Mouse (Mus musculus) MEL (cell line): ENCODE measurements around the gene Ust. TPM values are rescaled to one million over a fixed set of nuclear protein-coding genes. Genes with fewer than 3 reads are reported as not detected.
A peak's percentile ranks its signal among the peaks of the same experiment; 100 is the strongest.

Experiments used
- DNase-seq: peaks from one replicate; pipeline ENCODE4 v3.0.0; 2011; ENCODE audit warnings: low read depth, low spot score
- H3K27ac ChIP-seq: 2 replicates; pipeline ENCODE4 v1.5.1; 2012; ENCODE audit warnings: low read depth, mild to moderate bottlenecking, control low read depth, low read length, moderate library complexity; ENCODE audit not compliant: control insufficient read depth
- H3K27me3 ChIP-seq, 2 experiments: fragments of 150-350 bp in 1 of 2; sonication (generic) in 1 of 2; 2 replicates each; pipeline ENCODE4 v1.6.1; 2012; ENCODE audit warnings: low read length in 2 of 2, mild to moderate bottlenecking in 2 of 2, improper control_type of control experiment in 1 of 2, moderate library complexity in 1 of 2; ENCODE audit not compliant: insufficient read depth in 2 of 2, control insufficient read depth in 1 of 2
- H3K36me3 ChIP-seq, 2 experiments: 2 replicates each; pipeline ENCODE4 v1.6.1; 2012 to 2014; ENCODE audit warnings: low read length in 2 of 2, improper control_type of control experiment in 1 of 2, inconsistent platforms in 1 of 2, mild to moderate bottlenecking in 1 of 2; ENCODE audit not compliant: insufficient read depth in 2 of 2, control insufficient read depth in 1 of 2
- H3K4me1 ChIP-seq, 2 experiments: fragments of 150-350 bp in 1 of 2; sonication (generic) in 1 of 2; 2 replicates each; pipeline ENCODE4 v1.6.1; 2012; ENCODE audit warnings: low read length in 2 of 2, improper control_type of control experiment in 1 of 2, mild to moderate bottlenecking in 1 of 2; ENCODE audit not compliant: insufficient read depth in 2 of 2, control insufficient read depth in 1 of 2
- H3K4me3 ChIP-seq, 2 experiments: fragments of 150-350 bp in 1 of 2; sonication (generic) in 1 of 2; 2 replicates each; pipeline ENCODE4 v1.5.1; 2012; ENCODE audit warnings: low read depth in 2 of 2, low read length in 2 of 2, mild to moderate bottlenecking in 2 of 2, moderate library complexity in 2 of 2, control low read depth in 1 of 2, improper control_type of control experiment in 1 of 2; ENCODE audit not compliant: control insufficient read depth in 1 of 2, insufficient read depth in 1 of 2
- H3K79me2 ChIP-seq: 2 replicates; pipeline ENCODE4 v1.6.1; 2012; ENCODE audit warnings: mild to moderate bottlenecking, low read length, moderate library complexity; ENCODE audit not compliant: control insufficient read depth, poor library complexity, insufficient read depth
- H3K9ac ChIP-seq: 2 replicates; pipeline ENCODE4 v1.6.1; 2012; ENCODE audit warnings: low read depth, mild to moderate bottlenecking, control low read depth, low read length, moderate library complexity; ENCODE audit not compliant: control insufficient read depth, poor library complexity, severe bottlenecking
- H3K9me3 ChIP-seq: fragments of 150-350 bp; sonication (generic); replicated peaks from 2 replicates; pipeline ENCODE4 v1.6.1; 2012; ENCODE audit warnings: mild to moderate bottlenecking, low read length, improper control_type of control experiment, moderate library complexity; ENCODE audit not compliant: insufficient read depth
- BHLHE40 ChIP-seq: IDR thresholded peaks from 2 replicates; pipeline ENCODE4 v1.6.1; 2012; ENCODE audit warnings: low read depth, mild to moderate bottlenecking, inconsistent platforms, low read length, improper control_type of control experiment, borderline replicate concordance
- CHD1 ChIP-seq: IDR thresholded peaks from 2 replicates; pipeline ENCODE4 v1.6.1; 2012; ENCODE audit warnings: low read depth, mild to moderate bottlenecking, inconsistent platforms, low read length, improper control_type of control experiment
- CTCF ChIP-seq, 3 experiments: IDR thresholded peaks in 2 of 3; conservative IDR thresholded peaks in 1 of 3; 2 replicates each; pipeline ENCODE4 v1.5.1; 2011 to 2012; ENCODE audit warnings: low read length in 3 of 3, low read depth in 2 of 3, mild to moderate bottlenecking in 2 of 3, improper control_type of control experiment in 1 of 3, inconsistent platforms in 1 of 3, mixed read lengths in 1 of 3, moderate library complexity in 1 of 3; ENCODE audit not compliant: control insufficient read depth in 1 of 3, insufficient read depth in 1 of 3, poor library complexity in 1 of 3, severe bottlenecking in 1 of 3
- E2F4 ChIP-seq: IDR thresholded peaks from 2 replicates; pipeline ENCODE4 v1.6.1; 2011; ENCODE audit warnings: low read depth, low read length, improper control_type of control experiment, borderline replicate concordance
- ELF1 ChIP-seq: IDR thresholded peaks from 2 replicates; pipeline ENCODE4 v1.6.1; 2014; ENCODE audit warnings: low read depth, mild to moderate bottlenecking, inconsistent platforms, low read length, improper control_type of control experiment, moderate library complexity
- ETS1 ChIP-seq: IDR thresholded peaks from 2 replicates; pipeline ENCODE4 v1.6.1; 2012; ENCODE audit warnings: low read depth, mild to moderate bottlenecking, inconsistent platforms, low read length, improper control_type of control experiment, moderate library complexity
- GATA1 ChIP-seq: IDR thresholded peaks from 2 replicates; pipeline ENCODE4 v1.6.1; 2011; ENCODE audit warnings: low read depth, low read length, improper control_type of control experiment
- JUND ChIP-seq: IDR thresholded peaks from 2 replicates; pipeline ENCODE4 v1.6.1; 2011; ENCODE audit warnings: low read depth, mild to moderate bottlenecking, improper control_type of control experiment, low read length
- MAX ChIP-seq: IDR thresholded peaks from 2 replicates; pipeline ENCODE4 v1.6.1; 2011; ENCODE audit warnings: low read length, improper control_type of control experiment
- MAZ ChIP-seq: IDR thresholded peaks from 2 replicates; pipeline ENCODE4 v1.6.1; 2012; ENCODE audit warnings: low read depth, mild to moderate bottlenecking, inconsistent platforms, low read length, improper control_type of control experiment
- MXI1 ChIP-seq: IDR thresholded peaks from 2 replicates; pipeline ENCODE4 v1.6.1; 2011; ENCODE audit warnings: mild to moderate bottlenecking, low read depth, low read length, improper control_type of control experiment
- MYC ChIP-seq: IDR thresholded peaks from 2 replicates; pipeline ENCODE4 v1.6.1; 2011; ENCODE audit warnings: low read depth, mild to moderate bottlenecking, low read length, improper control_type of control experiment, moderate library complexity
- NELFE ChIP-seq: IDR thresholded peaks from 2 replicates; pipeline ENCODE4 v1.6.1; 2011; ENCODE audit warnings: low read depth, low read length, improper control_type of control experiment
- POLR2AphosphoS2 ChIP-seq: IDR thresholded peaks from 2 replicates; pipeline ENCODE4 v1.6.1; 2011; ENCODE audit warnings: low read length, improper control_type of control experiment
- RAD21 ChIP-seq: IDR thresholded peaks from 2 replicates; pipeline ENCODE4 v1.6.1; 2011; ENCODE audit warnings: mild to moderate bottlenecking, low read depth, low read length, improper control_type of control experiment
- SMC3 ChIP-seq: IDR thresholded peaks from 2 replicates; pipeline ENCODE4 v1.6.1; 2011; ENCODE audit warnings: low read depth, low read length, improper control_type of control experiment
- TBP ChIP-seq: IDR thresholded peaks from 2 replicates; pipeline ENCODE4 v1.8.0; 2011; ENCODE audit warnings: low read depth, low read length, improper control_type of control experiment
- TCF12 ChIP-seq: IDR thresholded peaks from 2 replicates; pipeline ENCODE4 v1.6.1; 2014; ENCODE audit warnings: low read depth, mild to moderate bottlenecking, inconsistent platforms, low read length, improper control_type of control experiment, moderate library complexity
- USF1 ChIP-seq: IDR thresholded peaks from 2 replicates; pipeline ENCODE4 v1.6.1; 2014; ENCODE audit warnings: low read depth, mild to moderate bottlenecking, inconsistent platforms, low read length, improper control_type of control experiment, moderate library complexity
- ZKSCAN1 ChIP-seq: IDR thresholded peaks from 2 replicates; pipeline ENCODE4 v1.6.1; 2012; ENCODE audit warnings: low read depth, mild to moderate bottlenecking, inconsistent platforms, low read length, improper control_type of control experiment, moderate library complexity
- ZMIZ1 ChIP-seq: IDR thresholded peaks from 2 replicates; pipeline ENCODE4 v1.6.1; 2012; ENCODE audit warnings: low read depth, mild to moderate bottlenecking, inconsistent platforms, low read length, improper control_type of control experiment, moderate library complexity
- ZNF384 ChIP-seq: IDR thresholded peaks from 2 replicates; pipeline ENCODE4 v1.6.1; 2012; ENCODE audit warnings: low read depth, mild to moderate bottlenecking, inconsistent platforms, low read length, improper control_type of control experiment
- polyA plus RNA-seq, 2 experiments: library from polyadenylated mRNA; stranded (reverse) in 1 of 2; unstranded in 1 of 2; fragments of >175 nt in 1 of 2; fragments of >200 nt in 1 of 2; gene quantifications; 2 replicates each; pipeline versions ENCODE4 v1.2.1 to v1.2.4; 2012; ENCODE audit warnings: low replicate concordance in 2 of 2, low read depth in 1 of 2; ENCODE audit not compliant: insufficient read length in 2 of 2, insufficient read depth in 1 of 2, missing spikeins in 1 of 2
- total RNA-seq: library from RNA; depleted of rRNA; stranded (reverse); fragments of 300-350 nt; gene quantifications from 2 replicates; pipeline ENCODE4 v1.2.3, GENCODE M21; 2012

Gene Ust
- total and polyA plus RNA-seq, 3 experiments, result not detected

- Histone ChIP-seq H3K79me2 (no peaks in the 10 kb centered on the region), H3K4me3 (no peak overlapping the region), H3K36me3 (no peaks in the 10 kb centered on the region), H3K27me3 (no peaks in the 10 kb centered on the region), H3K9ac (no peak overlapping the region), H3K27ac (no peak overlapping the region), H3K4me1 (no peaks in the 10 kb centered on the region), H3K9me3 (no peaks in the 10 kb centered on the region)
- TF ChIP-seq RAD21 (peak; percentile 26), CTCF (IDR thresholded peaks at IDR 0.05 in 2 of 3, conservative IDR thresholded peaks at IDR 0.05 in 1 of 3; ENCODE audit: control insufficient read depth in 1 of 3, insufficient read depth in 1 of 3, low read depth in 2 of 3, low read length in 3 of 3, poor library complexity in 1 of 3, severe bottlenecking in 1 of 3) (peak; percentile 54 to 69 (median 69)), SMC3 (peak; percentile 61), MXI1 (no peak)
- DNase-seq, result peak; percentile 32
Observed at GRCm38 (mm10) chr10:8323304-8323765, 195.3 kb downstream of the Ust start.

DNA sequence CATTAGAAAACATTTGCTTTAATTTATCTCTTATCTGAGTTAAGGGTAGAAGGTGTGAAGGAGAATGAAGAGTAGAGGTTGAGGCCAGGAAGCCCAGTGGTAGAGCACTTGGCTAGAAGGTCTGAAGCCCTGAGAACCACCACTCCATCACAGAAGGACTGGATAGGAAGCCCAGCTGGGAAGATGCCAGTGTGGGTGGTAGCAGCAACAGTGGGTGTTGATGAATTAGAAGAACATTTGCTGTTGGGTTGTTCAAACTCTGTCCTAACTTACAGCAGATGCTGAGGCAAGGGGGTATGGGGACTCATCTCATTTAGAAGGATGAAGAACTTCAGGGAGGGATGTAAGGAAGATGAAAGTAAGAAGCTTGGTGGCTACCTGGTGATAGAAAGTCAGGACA is 197.9 kb downstream of the Ust start:
- Histone ChIP-seq H3K9ac (no peak overlapping the region), H3K27ac (no peak overlapping the region), H3K27me3 (no peaks in the 10 kb centered on the region), H3K79me2 (no peaks in the 10 kb centered on the region), H3K4me1 (no peaks in the 10 kb centered on the region), H3K4me3 (no peak overlapping the region), H3K9me3 (no peaks in the 10 kb centered on the region), H3K36me3 (no peaks in the 10 kb centered on the region)
- TF ChIP-seq USF1, result no peak
- no peak for TF ChIP-seq BHLHE40
- TF ChIP-seq GATA1, result no peak
- no peak for TF ChIP-seq MAX
- DNase-seq, result no peak

DNA sequence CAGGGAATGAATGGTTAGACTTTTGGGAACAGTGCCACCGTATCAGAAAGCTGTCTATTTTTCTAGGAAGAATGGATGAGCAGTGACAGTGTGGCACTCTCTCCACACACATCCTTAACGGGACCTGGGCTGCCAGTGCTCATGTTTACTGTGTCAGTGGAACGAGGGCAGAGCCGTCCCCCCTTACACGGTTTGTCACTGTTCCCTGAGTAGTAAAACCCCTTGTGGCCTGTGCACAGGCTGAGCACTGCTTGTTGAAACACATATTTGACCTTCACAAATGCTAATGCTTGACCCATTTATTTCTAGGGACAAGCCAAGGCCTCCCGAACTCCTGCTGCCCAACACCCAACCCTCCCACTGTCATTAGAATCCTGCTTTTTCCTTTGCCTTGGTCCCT is 209.2 kb downstream of the Ust start:
- H3K27ac ChIP-seq, result no peak overlapping the region
- TF ChIP-seq TCF12 (no peak), CHD1 (no peak), JUND (no peak), NELFE (no peak), E2F4 (no peak), ZKSCAN1 (no peak), POLR2AphosphoS2 (no peak), RAD21 (no peak), MAX (no peak), ELF1 (no peak), TBP (no peak), MYC (no peak), MAZ (no peak), ZMIZ1 (no peak), CTCF (IDR thresholded peaks at IDR 0.05 in 2 of 3, conservative IDR thresholded peaks at IDR 0.05 in 1 of 3; ENCODE audit: control insufficient read depth in 1 of 3, insufficient read depth in 1 of 3, low read depth in 2 of 3, low read length in 3 of 3, poor library complexity in 1 of 3, severe bottlenecking in 1 of 3) (no peak), GATA1 (no peak), ETS1 (no peak), ZNF384 (no peak)
- no peaks in the 10 kb centered on the region for H3K9me3 ChIP-seq
- no peaks in the 10 kb centered on the region for H3K36me3 ChIP-seq
- H3K27me3 ChIP-seq, result no peaks in the 10 kb centered on the region
- H3K9ac ChIP-seq, result no peak overlapping the region
- H3K79me2 ChIP-seq, result no peaks in the 10 kb centered on the region
- no peak for DNase-seq
- no peak overlapping the region for H3K4me3 ChIP-seq
- H3K4me1 ChIP-seq, result no peaks in the 10 kb centered on the region
